Comparison of ENCODE assay signal across 9 mouse cellular contexts in the genomic region with DNA sequence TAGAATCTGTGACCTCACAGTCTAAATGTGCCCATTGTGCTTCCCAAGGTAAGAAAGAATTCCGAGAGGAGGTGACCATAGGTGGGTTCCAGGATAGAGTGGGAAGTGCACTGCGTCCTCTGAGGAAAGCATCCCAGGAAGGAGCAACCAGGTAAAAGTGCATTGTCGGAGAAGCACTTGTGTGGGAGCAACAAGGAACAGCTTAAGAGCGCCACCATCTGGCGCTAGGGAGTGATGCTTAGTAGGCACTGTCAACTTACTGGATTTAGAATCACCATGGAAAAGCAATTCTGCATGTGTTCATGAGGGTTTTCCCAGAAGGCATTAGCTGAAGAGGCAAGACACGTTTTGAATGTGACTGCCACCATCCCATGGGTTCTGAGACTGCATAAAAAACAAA.
DNase-seq lines count a peak whose midpoint lies in the region; ATAC-seq and TF ChIP-seq lines count a peak whose summit lies in the region.
"Had no signal": no experiment of that assay in that cellular context is flagged by ENCODE, and none has a peak within 500 bp of the region (broad histone marks: within the 10 kb centered on the region; RNA-seq: fewer than 3 reads in every experiment).

No protein-coding gene starts in this region.

- H3K27ac ChIP-seq in hindbrain, embryonic 11.5 days (ENCODE audit: low read depth, low read length), result no peak overlapping the region
- no peak overlapping the region for H3K27ac ChIP-seq in hindbrain, embryonic 10.5 days
- no peak overlapping the region for H3K27ac ChIP-seq in testis, adult 2 months (ENCODE audit: control insufficient read depth, insufficient read depth, low read depth, low read length)

- H3K9me3 ChIP-seq in hindbrain, embryonic 11.5 days (ENCODE audit: control insufficient read depth, low read length), result no peaks in the 10 kb centered on the region
- H3K9me3 ChIP-seq in hindbrain, embryonic 10.5 days, result no peaks in the 10 kb centered on the region

- H3K27me3 ChIP-seq in hindbrain, embryonic 11.5 days (ENCODE audit: control insufficient read depth, insufficient read depth, low read length), result no peaks in the 10 kb centered on the region
- H3K27me3 ChIP-seq in hindbrain, embryonic 10.5 days (ENCODE audit: insufficient read depth, poor library complexity, severe bottlenecking), result no peaks in the 10 kb centered on the region
- H3K27me3 ChIP-seq in testis, adult 2 months (ENCODE audit: control insufficient read depth, insufficient read depth, low read length), result no peaks in the 10 kb centered on the region

- no peak overlapping the region for H3K4me2 ChIP-seq in hindbrain, embryonic 11.5 days (replicated peaks; ENCODE audit: low read depth, low read length)

- WGBS in hindbrain, embryonic 11.5 days, result 20% methylated on average over 6 of the region's 6 CpGs
- 20% methylated on average over 6 of the region's 6 CpGs for WGBS in hindbrain, embryonic 10.5 days

- no peak for ATAC-seq in hindbrain, embryonic 11.5 days (ENCODE audit: low FRiP score)

- DNase-seq in hindbrain, embryonic 11.5 days (ENCODE audit: low spot score), result peak; percentile 40
- no peak for DNase-seq in hindbrain, embryonic 10.5 days (ENCODE audit: low spot score)
- no peak for DNase-seq in testis, postnatal 14 days (ENCODE audit: low spot score)
- DNase-seq in c-Kit-positive CD71-negative TER-119-negative erythroid progenitor cells, embryonic 14.5 days (ENCODE audit: low read depth), result peak; percentile 10
- peak; percentile 11 for DNase-seq in lung, postnatal 10 days
- no peak for DNase-seq in T-cell, adult 2 months (ENCODE audit: low spot score)
- DNase-seq in ovary, adult 18-20 months (ENCODE audit: low spot score), result no peak

- peak; percentile 56; the same call in 1 of the 2 replicates for TF ChIP-seq CTCF in testis, adult 2 months (IDR thresholded peaks at IDR 0.05; ENCODE audit: control insufficient read depth, insufficient read depth, insufficient replicate concordance, low read depth, low read length)

- H3K9ac ChIP-seq in hindbrain, embryonic 11.5 days (ENCODE audit: low read depth, low read length), result no peak overlapping the region

- no peaks in the 10 kb centered on the region for H3K36me3 ChIP-seq in hindbrain, embryonic 11.5 days (ENCODE audit: control insufficient read depth, insufficient read depth, low read length)
- H3K36me3 ChIP-seq in hindbrain, embryonic 10.5 days, result no peaks in the 10 kb centered on the region
- H3K36me3 ChIP-seq in testis, adult 2 months (ENCODE audit: control insufficient read depth, insufficient read depth, low read length), result no peaks in the 10 kb centered on the region

- no peak for TF ChIP-seq POLR2A in testis, adult 2 months (IDR thresholded peaks at IDR 0.05; ENCODE audit: control insufficient read depth, low read depth, low read length)

- no peaks in the 10 kb centered on the region for H3K4me1 ChIP-seq in hindbrain, embryonic 11.5 days (replicated peaks; ENCODE audit: control insufficient read depth, insufficient read depth, low read length)
- peaks cover 15% of the 10 kb centered on the region for H3K4me1 ChIP-seq in hindbrain, embryonic 10.5 days (replicated peaks)
- 0 out of 2 replicates have a peak, but pooled peaks cover 3% of the 10 kb centered on the region for H3K4me1 ChIP-seq in testis, adult 2 months (ENCODE audit: control insufficient read depth, insufficient read depth, low read length)

- no peak overlapping the region for H3K4me3 ChIP-seq in hindbrain, embryonic 11.5 days (ENCODE audit: low read depth, low read length)
- no peak overlapping the region for H3K4me3 ChIP-seq in hindbrain, embryonic 10.5 days
- H3K4me3 ChIP-seq in testis, adult 2 months (ENCODE audit: control insufficient read depth, low read depth, low read length), result peak overlapping the region; percentile 25; the same call in 1 of the 2 replicates
- H3K4me3 ChIP-seq: erythroblast, embryonic 14.5 days had no signal

Comparison
In these comparisons a context has a peak if more than half of its experiments do, and no peak if none do; other contexts are left out.
1. DNase-seq: peak in hindbrain, embryonic 11.5 days (single experiment), c-Kit-positive CD71-negative TER-119-negative erythroid progenitor cells, embryonic 14.5 days (single experiment) and lung, postnatal 10 days (single experiment); none in hindbrain, embryonic 10.5 days (single experiment), testis, postnatal 14 days (single experiment), T-cell, adult 2 months (single experiment) and ovary, adult 18-20 months (single experiment).